ENCODE assay signal across 11 mouse cellular contexts in genomic region chr2:29515831-29516447, GRCm38 (mm10).
A peak's percentile ranks its signal among the peaks of the same experiment; 100 is the strongest.
DNase-seq lines count a peak whose midpoint lies in the region; ATAC-seq and TF ChIP-seq lines count a peak whose summit lies in the region.
"Had no signal": no experiment of that assay in that cellular context is flagged by ENCODE, and none has a peak within 500 bp of the region (broad histone marks: within the 10 kb centered on the region; RNA-seq: fewer than 3 reads in every experiment).

No protein-coding gene starts in this region.

- peak; percentile 13; the same call in 1 of the 2 replicates for ATAC-seq in embryonic facial prominence, embryonic 12.5 days (ENCODE audit: insufficient number of reproducible peaks, insufficient read depth, low FRiP score, low TSS enrichment)

- peak; percentile 6; the same call in 1 of the 2 replicates for TF ChIP-seq CTCF in gastrocnemius, adult 2 months (IDR thresholded peaks at IDR 0.05)
- TF ChIP-seq CTCF in layer of hippocampus, adult 2 months (conservative IDR thresholded peaks at IDR 0.05) = no peak

- no peak for DNase-seq in embryonic facial prominence, embryonic 10.5 days (ENCODE audit: low spot score)
- peak; percentile 81 for DNase-seq in cerebellum, adult 11-12 months
- peak; percentile 88 for DNase-seq in gastrocnemius, adult 2 months
- DNase-seq in midbrain, embryonic 10.5 days (ENCODE audit: low spot score) = no peak
- DNase-seq in layer of hippocampus, adult 2 months (ENCODE audit: low spot score in 2 of 2) = no peak
- no peak for DNase-seq in liver
- no peak for DNase-seq in right cerebral cortex, adult 2 months (ENCODE audit: low spot score in 2 of 2)
- DNase-seq: thymus, postnatal 4 days had no signal

- H3K4me1 ChIP-seq in embryonic facial prominence, embryonic 12.5 days = peaks cover 29% of the 10 kb centered on the region
- peaks cover 68% of the 10 kb centered on the region for H3K4me1 ChIP-seq in embryonic facial prominence, embryonic 10.5 days
- peaks cover 84% of the 10 kb centered on the region for H3K4me1 ChIP-seq in midbrain, embryonic 10.5 days
- H3K4me1 ChIP-seq: lung, embryonic 15.5 days had no signal

- H3K36me3 ChIP-seq in embryonic facial prominence, embryonic 12.5 days = no peaks in the 10 kb centered on the region
- H3K36me3 ChIP-seq in embryonic facial prominence, embryonic 10.5 days (replicated peaks) = no peaks in the 10 kb centered on the region
- H3K36me3 ChIP-seq in midbrain, embryonic 10.5 days = no peaks in the 10 kb centered on the region
- H3K36me3 ChIP-seq: lung, embryonic 15.5 days had no signal

- H3K9ac ChIP-seq in embryonic facial prominence, embryonic 12.5 days = no peak overlapping the region
- H3K9ac ChIP-seq: lung, embryonic 15.5 days had no signal

- 77% methylated on average over 4 of the region's 4 CpGs for WGBS in embryonic facial prominence, embryonic 12.5 days
- 87% methylated on average over 4 of the region's 4 CpGs for WGBS in embryonic facial prominence, embryonic 10.5 days
- WGBS in midbrain, embryonic 10.5 days = 82% methylated on average over 4 of the region's 4 CpGs

- no peaks in the 10 kb centered on the region for H3K9me3 ChIP-seq in embryonic facial prominence, embryonic 12.5 days
- no peaks in the 10 kb centered on the region for H3K9me3 ChIP-seq in embryonic facial prominence, embryonic 10.5 days
- H3K9me3 ChIP-seq in midbrain, embryonic 10.5 days (replicated peaks) = no peaks in the 10 kb centered on the region
- H3K9me3 ChIP-seq: lung, embryonic 15.5 days had no signal

- H3K27me3 ChIP-seq in embryonic facial prominence, embryonic 12.5 days = no peaks in the 10 kb centered on the region
- peaks cover 14% of the 10 kb centered on the region for H3K27me3 ChIP-seq in embryonic facial prominence, embryonic 10.5 days (replicated peaks; ENCODE audit: low read depth, poor library complexity, severe bottlenecking)
- peaks cover 70% of the 10 kb centered on the region for H3K27me3 ChIP-seq in midbrain, embryonic 10.5 days (ENCODE audit: low read depth, poor library complexity, severe bottlenecking)
- H3K27me3 ChIP-seq: lung, embryonic 15.5 days had no signal

- no peak overlapping the region for H3K27ac ChIP-seq in embryonic facial prominence, embryonic 12.5 days
- H3K27ac ChIP-seq in embryonic facial prominence, embryonic 10.5 days (replicated peaks) = no peak overlapping the region
- H3K27ac ChIP-seq in gastrocnemius, adult 2 months = peak overlapping the region; percentile 48; the same call in 1 of the 2 replicates
- H3K27ac ChIP-seq in midbrain, embryonic 10.5 days (replicated peaks) = peak overlapping the region; percentile 85
- no peak overlapping the region for H3K27ac ChIP-seq in layer of hippocampus, adult 2 months
- H3K27ac ChIP-seq: kidney, postnatal 0 days; lung, embryonic 15.5 days had no signal

- intact Hi-C loops in gastrocnemius, adult 2 months (cut with DNase I) = no loop called here

- no peak overlapping the region for H3K4me2 ChIP-seq in embryonic facial prominence, embryonic 12.5 days (replicated peaks)
- H3K4me2 ChIP-seq: lung, embryonic 15.5 days had no signal

- no peak overlapping the region for H3K4me3 ChIP-seq in embryonic facial prominence, embryonic 12.5 days
- H3K4me3 ChIP-seq in embryonic facial prominence, embryonic 10.5 days = no peak overlapping the region
- H3K4me3 ChIP-seq in gastrocnemius, adult 2 months = no peak overlapping the region
- no peak overlapping the region for H3K4me3 ChIP-seq in midbrain, embryonic 10.5 days
- H3K4me3 ChIP-seq in layer of hippocampus, adult 2 months = no peak overlapping the region
- H3K4me3 ChIP-seq: lung, embryonic 15.5 days had no signal

Comparison
In these comparisons a context has a peak if more than half of its experiments do, and no peak if none do; other contexts are left out.
1. H3K27ac ChIP-seq: peak in gastrocnemius, adult 2 months (single experiment) and midbrain, embryonic 10.5 days (single experiment); none in embryonic facial prominence, embryonic 12.5 days (single experiment), embryonic facial prominence, embryonic 10.5 days (single experiment) and layer of hippocampus, adult 2 months (single experiment).
2. DNase-seq: peak in cerebellum, adult 11-12 months (single experiment) and gastrocnemius, adult 2 months (single experiment); none in embryonic facial prominence, embryonic 10.5 days (single experiment), midbrain, embryonic 10.5 days (single experiment), layer of hippocampus, adult 2 months (0 of 2), liver (single experiment) and right cerebral cortex, adult 2 months (0 of 2).